Mouse (Mus musculus) CD4-positive, CD25-positive, alpha-beta regulatory T cell, adult 9 weeks (primary cell): ENCODE results near the gene Dennd4a. TPM values are rescaled to one million over a fixed set of nuclear protein-coding genes. Genes with fewer than 3 reads are reported as not detected.

ENCODE experiments used
- polyA plus RNA-seq: library from polyadenylated mRNA; unstranded; fragments of 100-300 nt; shearing (Covaris generic); gene quantifications from one replicate; pipeline ENCODE4 v1.2.1, GENCODE M21; 2017

The Dennd4a gene
- 33.9 TPM for polyA plus RNA-seq

DNA sequence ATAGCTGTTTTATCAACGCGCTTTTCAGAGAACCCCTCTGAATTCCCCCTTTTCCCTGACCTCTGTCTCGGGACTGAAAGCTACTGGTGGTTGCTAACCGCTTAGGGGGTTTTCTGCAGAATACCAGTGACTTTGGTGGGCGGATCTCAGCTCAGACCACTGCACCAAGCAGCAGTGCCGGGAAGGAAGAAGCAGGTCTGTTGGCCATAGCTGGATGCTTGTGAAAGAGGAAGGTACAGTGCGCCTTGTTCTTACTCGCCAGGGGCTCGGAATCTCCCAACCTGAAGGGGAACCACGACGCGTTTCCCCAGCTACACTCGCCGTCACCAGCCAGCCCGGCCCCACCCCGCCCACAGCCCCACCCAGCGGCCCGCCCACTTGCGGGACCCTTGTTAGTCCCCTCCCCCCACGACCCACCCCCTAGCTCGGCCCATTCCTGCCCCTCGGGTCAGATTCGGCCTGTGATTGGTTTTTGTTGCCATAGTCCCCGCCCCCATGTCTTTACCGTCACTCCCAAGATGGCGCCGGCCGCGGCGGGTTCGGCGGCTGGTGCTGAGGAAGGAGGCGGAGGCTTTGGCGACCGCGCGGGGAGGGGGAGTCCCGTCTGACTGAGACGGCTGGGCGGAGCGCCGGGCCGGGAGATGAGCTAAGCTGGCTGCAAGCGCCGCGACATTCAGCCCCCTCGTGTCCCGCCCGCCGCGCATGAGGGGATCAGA, at the start of gene Dennd4a:
Gene Dennd4a, plus strand, starts transcription at position 519 of the 716 bp plus-strand sequence.

DNA sequence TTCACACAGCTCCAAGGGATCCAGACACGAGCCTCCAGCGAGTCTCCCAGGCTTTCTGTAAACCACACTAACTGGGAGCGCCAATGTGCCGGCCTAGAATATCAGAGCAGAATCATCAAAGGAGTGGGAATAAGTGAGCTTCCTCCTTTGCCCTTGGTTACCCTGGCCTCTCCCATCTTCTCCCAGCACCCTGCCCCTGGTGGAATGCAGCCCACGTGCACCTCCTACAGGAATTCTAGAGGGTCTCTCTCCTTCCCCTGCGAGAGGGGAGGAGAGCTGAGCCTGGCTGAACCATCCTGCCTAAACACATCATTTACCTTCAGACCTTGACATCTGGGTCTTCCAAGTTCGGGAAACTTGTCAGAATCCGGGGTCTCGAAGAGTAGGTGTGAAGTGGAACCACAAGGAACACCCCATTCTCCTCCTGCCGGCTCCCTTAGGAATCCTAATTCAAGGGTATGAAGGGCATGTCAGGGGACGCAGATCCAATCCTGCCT, 140.1 kb downstream of the Dennd4a start, which contains the start of gene Slc24a1:
Gene Slc24a1, minus strand, starts transcription at position 447 of the 497 bp plus-strand sequence.

DNA sequence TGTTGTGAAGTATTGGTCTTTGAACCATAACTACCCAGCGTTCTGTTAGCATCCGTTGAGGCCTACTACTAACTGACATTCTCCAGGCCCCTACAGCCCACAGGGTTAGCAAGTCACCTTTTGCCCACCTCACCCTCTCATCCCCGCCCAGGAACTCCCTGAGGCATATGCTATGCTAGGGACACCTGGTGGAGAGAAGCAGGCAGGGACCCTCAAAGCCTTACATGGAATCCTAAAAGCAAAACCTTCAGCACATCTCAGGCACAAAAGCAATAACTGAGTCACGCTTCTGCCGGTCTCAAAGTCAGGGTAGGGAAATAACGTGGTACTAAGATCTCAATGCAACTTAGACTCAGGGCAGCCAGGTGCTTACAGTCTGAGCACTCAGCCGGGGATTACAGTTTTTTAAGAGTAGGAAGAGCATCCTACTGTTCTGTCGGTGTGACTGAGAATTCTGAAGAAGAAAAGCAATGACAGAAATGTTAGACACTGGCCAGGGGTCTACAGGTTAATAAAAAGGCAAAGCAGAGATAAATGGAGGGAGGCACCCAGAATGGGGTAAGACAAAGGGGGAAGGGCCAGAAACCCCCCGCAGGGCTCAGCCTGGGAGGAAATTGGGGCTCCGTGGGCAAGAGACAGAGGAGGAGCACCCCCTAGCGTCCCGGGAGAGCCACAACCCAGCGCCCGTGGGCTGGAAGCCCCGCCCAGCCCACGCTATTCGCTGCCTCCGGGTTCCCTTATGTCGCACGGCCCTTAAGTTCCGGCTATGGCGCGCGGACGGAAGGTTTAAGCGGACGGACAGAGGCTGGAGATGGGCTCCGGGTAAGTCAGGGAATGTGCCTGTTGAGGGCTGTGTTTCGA, 149.2 kb downstream of the Dennd4a start, which contains the start of gene Ints14:
Gene Ints14, plus strand, starts transcription at position 789 of the 861 bp plus-strand sequence.

Other genes starting within 250 kb of the Dennd4a start
- 200 TPM for gene Rab11a, start 73.6 kb upstream of the Dennd4a start, polyA plus RNA-seq
- gene Slc24a1, start 140.3 kb downstream of the Dennd4a start, polyA plus RNA-seq: 0.09 TPM
- gene Ints14, start 149.6 kb downstream of the Dennd4a start, polyA plus RNA-seq: 54.7 TPM
- gene Hacd3, start 210.4 kb downstream of the Dennd4a start, polyA plus RNA-seq: 168 TPM
- gene Dpp8, start 221.1 kb downstream of the Dennd4a start, polyA plus RNA-seq: 30.9 TPM